In genomic region chr11:113762136-113762797, GRCm38 (mm10) we compare ENCODE assay signal across 1 mouse cellular context.
TF ChIP-seq lines count a peak whose summit lies in the region.

No protein-coding gene starts in this region.

TF ChIP-seq in MEL, 35 proteins besides CTCF, POLR2A, EP300 and RAD21 (continued from another document):
- TF ChIP-seq BHLHE40 (IDR thresholded peaks at IDR 0.05; ENCODE audit: borderline replicate concordance, low read depth, low read length) (0 out of 2 replicates have a peak, but pooled peaks have one; percentile 15), MAX (IDR thresholded peaks at IDR 0.05; ENCODE audit: low read length) (0 out of 2 replicates have a peak, but pooled peaks have one; percentile 22), SMC3 (IDR thresholded peaks at IDR 0.05; ENCODE audit: low read depth, low read length) (no peak), MEF2A (IDR thresholded peaks at IDR 0.05; ENCODE audit: extremely low read depth, insufficient replicate concordance, low read depth, low read length, poor library complexity, severe bottlenecking) (no peak), NELFE (IDR thresholded peaks at IDR 0.05; ENCODE audit: low read depth, low read length) (no peak)
